Mouse (Mus musculus) olfactory bulb, adult 2 months (tissue): Measurements from ENCODE around the gene Rab42. TPM values are rescaled to one million over a fixed set of nuclear protein-coding genes. Genes with fewer than 3 reads are reported as not detected.
A peak's percentile ranks its signal among the peaks of the same experiment; 100 is the strongest.

Source experiments
- H3K27ac ChIP-seq: fragments of 200-500 bp; 2 replicates; pipeline ENCODE4 v1.5.1; 2012; ENCODE audit warnings: low read depth, low read length; ENCODE audit not compliant: insufficient read depth
- H3K4me1 ChIP-seq: fragments of 200-500 bp; 2 replicates; pipeline ENCODE4 v1.6.1; 2012; ENCODE audit warnings: low read length; ENCODE audit not compliant: control insufficient read depth, insufficient read depth
- H3K4me3 ChIP-seq: fragments of 200-500 bp; 2 replicates; pipeline ENCODE4 v1.5.1; 2012; ENCODE audit warnings: mild to moderate bottlenecking, low read depth, low read length, moderate library complexity; ENCODE audit not compliant: insufficient read depth
- CTCF ChIP-seq: fragments of 200-500 bp; IDR thresholded peaks from 2 replicates; pipeline ENCODE4 v1.5.1; 2012; ENCODE audit warnings: low read depth, mild to moderate bottlenecking, low read length, moderate library complexity; ENCODE audit not compliant: insufficient read depth
- POLR2A ChIP-seq: fragments of 200-500 bp; IDR thresholded peaks from 2 replicates; pipeline ENCODE4 v1.6.1; 2012; ENCODE audit warnings: mild to moderate bottlenecking, low read depth, low read length, moderate library complexity; ENCODE audit not compliant: insufficient read depth
- WGBS: fragments of 180-500 bp; shearing (Covaris S2); methylation state at CpG from one replicate; pipeline ENCODE4 v1.1.7; 2018; 5-methylcytosine and 5-hydroxymethylcytosine counted together
- polyA plus RNA-seq: library from polyadenylated mRNA; stranded (reverse); fragments of >200 nt; gene quantifications from 2 replicates; pipeline ENCODE4 v1.2.4, GENCODE M21; 2012; ENCODE audit warnings: low replicate concordance; ENCODE audit not compliant: missing spikeins, insufficient read depth, insufficient read length

Rab42 gene
- polyA plus RNA-seq, 1 experiment, result not detected

GRCm38 (mm10) chr4:132326481-132326880 is 23.3 kb upstream of the Rab42 start:
- TF ChIP-seq POLR2A (no peak), CTCF (no peak)
- no peak overlapping the region for H3K4me3 ChIP-seq
- H3K4me1 ChIP-seq, result peaks cover 6% of the 10 kb centered on the region; the same call in 1 of the 2 replicates
- WGBS, result 77% methylated on average over 5 of the region's 5 CpGs
- H3K27ac ChIP-seq, result no peak overlapping the region

DNA sequence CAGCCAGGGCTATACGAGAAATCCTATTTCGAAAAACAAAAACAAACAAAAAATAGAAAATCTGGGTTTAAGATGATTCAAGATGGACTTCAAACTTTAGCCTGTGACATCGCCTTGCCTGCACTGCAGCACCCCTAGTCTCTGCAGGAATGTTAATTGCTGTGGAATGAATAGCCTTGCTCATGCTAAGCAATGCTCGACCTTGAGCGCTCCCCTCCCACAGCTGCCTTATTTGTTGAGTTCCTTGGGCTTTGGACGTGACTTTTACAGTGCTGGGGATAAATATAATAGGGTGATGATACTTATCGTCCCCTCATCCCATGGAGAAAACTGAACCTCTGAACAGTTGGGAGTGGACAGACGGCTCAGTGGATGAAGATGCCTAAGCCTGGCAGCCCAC is 12.5 kb upstream of the Rab42 start:
- WGBS, result 88% methylated on average over 8 of the region's 8 CpGs
- H3K4me1 ChIP-seq, result no peaks in the 10 kb centered on the region
- TF ChIP-seq CTCF (no peak), POLR2A (no peak)
- H3K27ac ChIP-seq, result no peak overlapping the region
- H3K4me3 ChIP-seq, result no peak overlapping the region

DNA sequence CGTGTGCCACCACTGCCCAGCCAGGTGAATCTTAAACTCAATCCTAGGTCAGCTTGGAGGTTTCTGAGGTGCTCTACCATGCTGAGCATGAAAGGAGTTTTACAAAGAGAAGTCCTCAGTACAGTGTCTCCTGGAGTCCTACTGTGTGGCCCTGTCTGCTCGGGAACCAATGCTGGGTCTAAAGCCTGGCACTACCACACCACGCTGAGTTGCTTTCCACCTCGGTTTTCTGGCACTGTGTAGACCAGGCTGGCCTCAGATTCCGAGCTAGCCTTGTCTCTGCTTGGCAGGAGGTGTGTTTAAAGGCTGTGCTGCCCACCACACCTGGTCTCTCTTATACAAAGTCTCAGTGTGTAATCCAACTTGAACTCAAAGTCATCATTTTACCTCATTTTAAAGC is 9.4 kb upstream of the Rab42 start:
- Histone ChIP-seq H3K4me3 (no peak overlapping the region), H3K4me1 (peaks cover 5% of the 10 kb centered on the region; the same call in 1 of the 2 replicates), H3K27ac (no peak overlapping the region)
- TF ChIP-seq POLR2A, result no peak
- 90% methylated on average over 5 of the region's 5 CpGs for WGBS

DNA sequence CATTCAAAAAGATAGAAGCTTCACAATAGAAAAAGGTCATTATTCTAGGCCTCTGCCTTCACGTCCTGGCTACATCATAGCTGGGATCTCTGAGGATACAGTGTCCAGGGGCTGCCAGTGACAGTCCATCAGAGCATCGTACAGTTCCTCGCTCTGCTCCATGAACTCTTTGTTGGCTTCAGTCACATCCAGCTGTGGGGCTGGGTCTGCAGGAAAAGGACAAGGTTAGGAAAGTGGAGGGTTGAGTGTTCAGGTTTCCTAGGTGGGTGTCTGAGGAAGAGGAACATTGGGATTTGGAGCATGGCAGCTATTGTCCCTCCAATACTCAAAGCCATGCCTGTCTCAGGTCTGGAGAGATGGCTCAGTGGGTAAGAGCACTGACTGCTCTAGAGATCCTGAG is 8.6 kb upstream of the Rab42 start:
- WGBS, result 68% methylated on average over 3 of the region's 3 CpGs
- TF ChIP-seq CTCF, result no peak
- no peak for TF ChIP-seq POLR2A
- peaks cover 5% of the 10 kb centered on the region; the same call in 1 of the 2 replicates for H3K4me1 ChIP-seq
- no peak overlapping the region for H3K27ac ChIP-seq
- H3K4me3 ChIP-seq, result no peak overlapping the region

GRCm38 (mm10) chr4:132311209-132311608 is 8.0 kb upstream of the Rab42 start:
- no peak overlapping the region for H3K4me3 ChIP-seq
- H3K4me1 ChIP-seq, result peaks cover 5% of the 10 kb centered on the region; the same call in 1 of the 2 replicates
- H3K27ac ChIP-seq, result no peak overlapping the region
- 38% methylated on average over 1 of the region's 1 CpGs for WGBS
- no peak for TF ChIP-seq CTCF
- no peak for TF ChIP-seq POLR2A

GRCm38 (mm10) chr4:132309849-132310472 is 6.8 kb upstream of the Rab42 start:
- TF ChIP-seq CTCF, result peak; percentile 23; the same call in 1 of the 2 replicates
- TF ChIP-seq POLR2A, result no peak
- Histone ChIP-seq H3K4me3 (peak overlapping the region; percentile 31), H3K27ac (no peak overlapping the region), H3K4me1 (peaks cover 5% of the 10 kb centered on the region; the same call in 1 of the 2 replicates)
- WGBS, result 26% methylated on average over 10 of the region's 10 CpGs

DNA sequence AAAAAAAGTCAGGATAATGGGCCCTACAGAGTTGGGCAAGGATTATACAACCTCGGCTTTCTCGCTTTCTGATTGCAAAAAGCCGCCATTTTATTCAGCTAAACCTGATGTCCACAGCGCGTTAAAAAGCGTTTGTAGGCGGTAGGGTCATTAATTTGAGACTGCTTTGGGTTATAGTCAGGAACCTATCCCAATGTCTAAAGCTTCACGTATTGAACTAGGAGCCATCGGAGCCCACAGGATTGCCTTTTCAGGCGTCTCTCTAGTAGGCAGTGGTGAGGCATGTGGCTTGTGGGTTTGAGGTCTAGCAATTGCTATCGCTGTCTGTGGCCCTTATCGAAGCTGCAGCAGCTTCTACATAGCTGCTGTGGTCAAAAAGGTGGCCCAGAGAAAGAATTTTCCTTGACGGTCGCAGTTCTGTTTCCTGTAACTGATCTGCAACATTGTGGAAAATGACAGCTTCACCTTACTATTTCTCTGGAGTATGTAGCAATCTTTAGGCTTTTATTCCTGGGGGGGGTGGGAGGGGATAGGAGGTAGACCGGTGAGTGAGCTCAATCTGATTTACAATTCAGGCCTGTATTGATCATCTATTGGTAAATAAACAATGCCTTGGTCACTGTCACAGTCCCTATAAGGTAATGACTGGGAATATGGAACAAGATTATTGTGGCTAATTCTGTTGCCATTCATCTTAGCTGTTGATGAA is 6.1 kb upstream of the Rab42 start:
- H3K4me3 ChIP-seq, result peak overlapping the region; percentile 58
- H3K27ac ChIP-seq, result peak overlapping the region; percentile 59
- WGBS, result under 1% methylated on average over 15 of the region's 15 CpGs
- peaks cover 5% of the 10 kb centered on the region; the same call in 1 of the 2 replicates for H3K4me1 ChIP-seq
- TF ChIP-seq POLR2A (no peak), CTCF (no peak)

DNA sequence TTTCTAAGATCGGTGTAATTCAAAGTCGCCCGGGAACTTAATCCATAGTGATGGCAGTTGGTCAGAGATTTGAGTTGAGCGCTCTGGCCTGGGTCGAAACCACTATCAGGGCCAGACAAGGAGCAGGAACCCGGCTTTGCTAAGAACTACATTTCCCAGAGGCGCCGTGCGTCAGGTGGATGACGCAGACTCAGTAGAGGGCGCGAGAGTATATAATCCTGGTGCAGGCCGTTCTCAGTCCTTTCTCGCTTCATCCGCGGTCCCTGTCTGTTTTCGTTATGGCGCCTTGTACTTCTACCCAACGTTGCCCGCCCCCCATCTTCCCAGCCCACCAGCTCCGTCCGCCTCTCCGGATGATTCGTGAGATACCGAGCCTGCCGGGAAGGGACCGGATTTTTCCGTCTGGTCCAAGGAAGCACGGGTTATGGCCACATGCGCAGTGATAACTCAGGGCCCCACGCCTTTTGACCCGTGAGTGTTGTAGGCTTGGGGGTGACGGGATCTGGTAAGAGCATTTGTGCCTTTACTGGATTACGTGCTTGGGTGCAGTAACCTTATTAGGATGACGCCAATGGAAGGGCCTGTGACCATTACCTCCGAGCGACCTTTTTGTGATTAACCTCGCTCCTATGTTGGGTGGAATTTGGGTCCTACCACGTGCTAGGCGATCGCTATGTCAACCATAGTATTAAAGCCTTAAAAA is 5.4 kb upstream of the Rab42 start:
- Histone ChIP-seq H3K27ac (peak overlapping the region; percentile 59), H3K4me1 (peaks cover 5% of the 10 kb centered on the region; the same call in 1 of the 2 replicates), H3K4me3 (peak overlapping the region; percentile 58)
- TF ChIP-seq CTCF (no peak), POLR2A (peak; percentile 98)
- under 1% methylated on average over 41 of the region's 41 CpGs for WGBS

GRCm38 (mm10) chr4:132306004-132306403 is 2.8 kb upstream of the Rab42 start:
- Histone ChIP-seq H3K4me3 (no peak overlapping the region), H3K27ac (no peak overlapping the region), H3K4me1 (peaks cover 15% of the 10 kb centered on the region)
- 77% methylated on average over 6 of the region's 6 CpGs for WGBS
- TF ChIP-seq CTCF, result no peak
- TF ChIP-seq POLR2A, result no peak
